Mouse (Mus musculus): ENCODE results near the gene Cops2. TPM values are rescaled to one million over a fixed set of nuclear protein-coding genes. Genes with fewer than 3 reads are reported as not detected.

The Cops2 gene
- polyA plus RNA-seq, 1 experiment from 2014 or later, result 84.1 TPM

DNA sequence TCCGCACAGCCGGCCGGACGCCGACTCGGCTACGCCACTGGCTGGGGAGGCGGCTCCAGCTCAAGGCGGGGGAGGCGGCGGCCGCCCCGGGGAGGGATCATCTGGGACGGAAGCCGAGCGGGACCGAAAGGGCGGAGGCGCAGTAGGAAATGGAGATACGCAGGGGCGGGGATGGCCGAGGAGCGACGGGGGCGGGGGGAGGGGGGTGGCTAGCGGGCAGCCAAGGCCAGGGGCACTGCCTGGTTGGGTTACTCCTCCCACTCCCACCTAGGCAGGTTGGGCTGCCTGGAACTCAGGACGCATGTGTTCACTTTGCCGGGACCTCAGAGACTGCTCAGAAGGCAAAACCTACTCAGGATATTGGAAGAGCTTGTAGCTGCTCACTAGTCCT lies 76.2 kb downstream of the Cops2 start, which contains the start of gene Secisbp2l:
Gene Secisbp2l, minus strand, starts transcription at position 152 of the 391 bp plus-strand sequence.
- peak; percentile 95 for ATAC-seq (replicated peaks; ENCODE audit: insufficient number of reproducible peaks, low FRiP score, low TSS enrichment)
- H3K4me3 ChIP-seq (ENCODE audit: low read depth, low read length), result peak within 1 kb of the TSS; percentile 93
- no peaks in the 10 kb centered on the region for H3K9me3 ChIP-seq (replicated peaks; ENCODE audit: control insufficient read depth, low read length)
- WGBS (ENCODE audit: insufficient replicate concordance), result under 1% methylated on average over 21 of the region's 28 CpGs
- no peaks in the 10 kb centered on the region for H3K36me3 ChIP-seq (ENCODE audit: control insufficient read depth, insufficient read depth, low read length)
- H3K27me3 ChIP-seq (ENCODE audit: control insufficient read depth, insufficient read depth, low read length), result no peaks in the 10 kb centered on the region
- peak within 1 kb of the TSS; percentile 84 for H3K27ac ChIP-seq (ENCODE audit: low read depth, low read length)
- H3K4me2 ChIP-seq, result peak within 1 kb of the TSS; percentile 73
- H3K4me1 ChIP-seq (ENCODE audit: control insufficient read depth, insufficient read depth, low read length), result peaks cover 8% of the 10 kb centered on the region; the same call in 1 of the 2 replicates
- H3K9ac ChIP-seq (ENCODE audit: low read depth, low read length), result peak within 1 kb of the TSS; percentile 92

DNA sequence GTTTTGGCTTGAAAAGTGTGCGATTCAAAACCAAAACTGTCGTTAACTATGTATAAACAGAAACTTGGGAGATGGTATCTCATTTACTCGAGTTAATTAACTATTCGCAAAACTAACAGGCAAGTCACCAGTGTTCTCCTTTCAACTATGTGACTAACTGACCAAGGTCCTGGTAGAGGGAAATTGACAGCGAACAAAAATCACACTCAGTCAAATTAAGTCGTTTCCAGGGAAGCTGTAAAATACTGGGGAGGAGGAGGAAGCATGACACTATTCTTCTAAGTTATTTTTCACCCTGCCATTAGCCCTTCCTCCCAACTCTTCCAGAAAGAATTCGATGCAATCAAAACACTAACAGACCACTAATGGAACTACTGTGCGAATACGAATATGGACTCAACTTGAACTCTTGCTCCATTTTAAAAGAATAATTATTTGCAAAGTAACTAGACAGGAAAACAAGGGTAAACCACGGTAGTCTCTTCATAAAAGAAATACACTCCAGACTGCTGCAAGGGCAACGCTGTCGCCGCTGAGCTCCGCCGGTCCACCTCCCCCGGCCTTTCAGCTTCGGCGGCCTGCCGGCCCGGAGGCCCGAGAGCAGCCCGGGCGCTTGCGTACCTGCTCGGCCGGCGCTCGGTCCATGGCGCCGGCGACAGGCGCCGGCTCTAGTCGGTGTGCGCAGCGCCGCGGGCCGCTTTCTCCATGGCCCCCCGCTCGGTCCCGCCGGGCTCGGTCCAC lies 76.8 kb downstream of the Cops2 start:
- peak overlapping the region; percentile 93 for H3K4me3 ChIP-seq (ENCODE audit: low read depth, low read length)
- no peak for ATAC-seq (replicated peaks; ENCODE audit: insufficient number of reproducible peaks, low FRiP score, low TSS enrichment)
- 3% methylated on average over 44 of the region's 44 CpGs for WGBS (ENCODE audit: insufficient replicate concordance)
- no peaks in the 10 kb centered on the region for H3K9me3 ChIP-seq (replicated peaks; ENCODE audit: control insufficient read depth, low read length)
- no peaks in the 10 kb centered on the region for H3K36me3 ChIP-seq (ENCODE audit: control insufficient read depth, insufficient read depth, low read length)
- H3K4me2 ChIP-seq, result peak overlapping the region; percentile 73
- peaks cover 8% of the 10 kb centered on the region; the same call in 1 of the 2 replicates for H3K4me1 ChIP-seq (ENCODE audit: control insufficient read depth, insufficient read depth, low read length)
- H3K27ac ChIP-seq (ENCODE audit: low read depth, low read length), result peak overlapping the region; percentile 84
- no peaks in the 10 kb centered on the region for H3K27me3 ChIP-seq (ENCODE audit: control insufficient read depth, insufficient read depth, low read length)
- peak overlapping the region; percentile 92 for H3K9ac ChIP-seq (ENCODE audit: low read depth, low read length)

DNA sequence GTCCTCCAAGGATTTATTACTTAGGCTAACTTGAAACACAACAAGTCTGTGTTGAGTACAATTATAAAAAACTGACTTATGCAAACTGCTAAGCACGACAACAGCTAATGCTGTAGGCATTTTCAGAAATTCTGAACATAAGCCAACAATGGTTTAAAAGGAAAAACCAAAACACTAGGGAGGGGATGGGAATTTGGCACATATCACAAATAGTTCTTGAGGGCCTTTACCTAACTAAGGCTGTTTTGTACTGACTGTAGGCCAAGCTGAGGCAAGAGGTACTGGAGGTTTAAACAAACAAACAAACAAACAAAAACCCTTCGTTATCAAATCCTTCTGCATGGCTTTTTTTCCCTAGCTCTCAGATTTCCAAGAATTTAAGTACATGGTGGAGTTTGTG lies 77.9 kb downstream of the Cops2 start:
- Histone ChIP-seq H3K9me3 (replicated peaks; ENCODE audit: control insufficient read depth, low read length) (no peaks in the 10 kb centered on the region), H3K36me3 (ENCODE audit: control insufficient read depth, insufficient read depth, low read length) (no peaks in the 10 kb centered on the region), H3K4me2 (peak overlapping the region; percentile 73; the same call in 1 of the 2 replicates), H3K27me3 (ENCODE audit: control insufficient read depth, insufficient read depth, low read length) (no peaks in the 10 kb centered on the region), H3K9ac (ENCODE audit: low read depth, low read length) (no peak overlapping the region), H3K4me3 (ENCODE audit: low read depth, low read length) (no peak overlapping the region), H3K27ac (ENCODE audit: low read depth, low read length) (no peak overlapping the region), H3K4me1 (ENCODE audit: control insufficient read depth, insufficient read depth, low read length) (peaks cover 8% of the 10 kb centered on the region; the same call in 1 of the 2 replicates)
- ATAC-seq (replicated peaks; ENCODE audit: insufficient number of reproducible peaks, low FRiP score, low TSS enrichment), result no peak
- 68% methylated on average over 2 of the region's 2 CpGs for WGBS (ENCODE audit: insufficient replicate concordance)

Other genes with a start within 250 kb of the Cops2 start
- 5.2 and 5.3 TPM in 2 replicates for gene Cep152, start 234.0 kb downstream of the Cops2 start, polyA plus RNA-seq (2014; fragmentation: Nextera tagmentation; extraction: Ambion mirVana)
- gene Eid1, start 186.0 kb downstream of the Cops2 start, polyA plus RNA-seq (2014; fragmentation: Nextera tagmentation; extraction: Ambion mirVana), result 182 and 197 TPM in 2 replicates
- gene Shc4, start 135.0 kb downstream of the Cops2 start, polyA plus RNA-seq (2014; fragmentation: Nextera tagmentation; extraction: Ambion mirVana), result 1.2 and 2.0 TPM in 2 replicates
- 16.7 and 18.8 TPM in 2 replicates for gene Secisbp2l, start 76.3 kb downstream of the Cops2 start, polyA plus RNA-seq (2014; fragmentation: Nextera tagmentation; extraction: Ambion mirVana)
- 35.2 and 38.9 TPM in 2 replicates for gene Galk2, start within 50 bp of the Cops2 start, polyA plus RNA-seq (2014; fragmentation: Nextera tagmentation; extraction: Ambion mirVana)
- 0.31 and 1.1 TPM in 2 replicates for gene Fgf7, start 175.5 kb upstream of the Cops2 start, polyA plus RNA-seq (2014; fragmentation: Nextera tagmentation; extraction: Ambion mirVana)

Data from heart, embryonic 11.5 days (tissue).